Mouse (Mus musculus) spleen, adult 2 months (tissue): ENCODE measurements around the gene Dcaf11.

Experiments
- CTCF ChIP-seq: fragments of 200-500 bp; IDR thresholded peaks from 2 replicates; pipeline ENCODE4 v1.5.1; 2011; ENCODE audit warnings: mild to moderate bottlenecking, inconsistent platforms; ENCODE audit not compliant: insufficient read depth, insufficient read length, insufficient replicate concordance; ENCODE audit errors: extremely low read depth
- POLR2A ChIP-seq: fragments of 200-500 bp; IDR thresholded peaks from 2 replicates; pipeline ENCODE4 v1.6.1; 2011; ENCODE audit warnings: low read depth, low read length, inconsistent platforms

DNA sequence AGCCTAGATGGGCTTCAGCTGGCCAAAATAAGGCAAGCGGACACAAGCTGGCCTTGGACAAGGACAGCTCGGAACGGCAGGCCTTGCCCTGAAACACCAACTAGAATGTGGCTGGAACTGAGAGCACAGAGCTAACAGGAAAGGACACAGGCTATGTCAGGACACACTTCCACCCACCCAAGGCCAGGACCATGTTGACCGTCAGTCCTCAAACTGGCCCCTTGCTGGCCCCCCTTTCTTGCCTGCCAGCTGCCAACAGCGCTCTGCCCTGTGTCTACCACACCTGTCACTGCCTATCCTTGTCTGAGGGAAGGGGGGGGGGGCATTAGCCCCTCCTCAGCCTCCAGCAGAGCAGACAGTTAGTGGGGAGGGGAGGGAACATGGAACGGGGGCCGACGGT, 15.5 kb downstream of the Dcaf11 start, which contains the start of gene Fitm1:
- TF ChIP-seq CTCF, result no peak
- no peak for TF ChIP-seq POLR2A
